8 mouse cellular contexts compared by ENCODE assay signal in genomic region chr10:42958686-42959085, GRCm38 (mm10).
DNase-seq lines count a peak whose midpoint lies in the region; ATAC-seq lines count a peak whose summit lies in the region.

No protein-coding gene starts in this region.

- no peaks in the 10 kb centered on the region for H3K9me3 ChIP-seq in heart, embryonic 14.5 days (ENCODE audit: control insufficient read depth, low read length)
- no peaks in the 10 kb centered on the region for H3K9me3 ChIP-seq in embryonic facial prominence, embryonic 12.5 days
- H3K9me3 ChIP-seq in hindbrain, embryonic 14.5 days (ENCODE audit: control insufficient read depth, low read length), result no peaks in the 10 kb centered on the region
- no peaks in the 10 kb centered on the region for H3K9me3 ChIP-seq in midbrain, embryonic 14.5 days (ENCODE audit: control insufficient read depth, low read length)

- ATAC-seq in heart, embryonic 14.5 days (ENCODE audit: insufficient number of reproducible peaks, insufficient read depth, low FRiP score, low read depth), result no peak
- ATAC-seq in embryonic facial prominence, embryonic 12.5 days (ENCODE audit: insufficient number of reproducible peaks, insufficient read depth, low FRiP score, low TSS enrichment), result no peak
- peak; percentile 25; the same call in 1 of the 2 replicates for ATAC-seq in hindbrain, embryonic 14.5 days (ENCODE audit: low FRiP score)
- 0 out of 2 replicates have a peak, but pooled peaks have one; percentile 22 for ATAC-seq in midbrain, embryonic 14.5 days (ENCODE audit: low FRiP score, low TSS enrichment)

- WGBS in heart, embryonic 14.5 days, result 66% methylated on average over 4 of the region's 4 CpGs
- WGBS in embryonic facial prominence, embryonic 12.5 days, result 41% methylated on average over 4 of the region's 4 CpGs
- WGBS in hindbrain, embryonic 14.5 days, result 28% methylated on average over 4 of the region's 4 CpGs
- WGBS in midbrain, embryonic 14.5 days, result 56% methylated on average over 4 of the region's 4 CpGs

- H3K27me3 ChIP-seq in heart, embryonic 14.5 days (ENCODE audit: control insufficient read depth, insufficient read depth, low read length), result peaks cover 13% of the 10 kb centered on the region
- H3K27me3 ChIP-seq in embryonic facial prominence, embryonic 12.5 days, result 0 out of 2 replicates have a peak, but pooled peaks cover 15% of the 10 kb centered on the region
- H3K27me3 ChIP-seq in hindbrain, embryonic 14.5 days (ENCODE audit: control insufficient read depth, insufficient read depth, low read length), result no peaks in the 10 kb centered on the region
- H3K27me3 ChIP-seq in midbrain, embryonic 14.5 days (ENCODE audit: control insufficient read depth, insufficient read depth, low read length), result peaks cover 5% of the 10 kb centered on the region; the same call in 1 of the 2 replicates

- H3K4me1 ChIP-seq in heart, embryonic 14.5 days (ENCODE audit: control insufficient read depth in 2 of 2, insufficient read depth in 2 of 2, low read length in 2 of 2), result no peaks in the 10 kb centered on the region; a peak in 2 of 4 replicates
- H3K4me1 ChIP-seq in embryonic facial prominence, embryonic 12.5 days, result peaks cover 26% of the 10 kb centered on the region
- H3K4me1 ChIP-seq in hindbrain, embryonic 14.5 days (replicated peaks; ENCODE audit: control insufficient read depth, insufficient read depth, low read length), result peaks cover 12% of the 10 kb centered on the region; the same call in 1 of the 2 replicates
- peaks cover 5% of the 10 kb centered on the region; the same call in 1 of the 2 replicates for H3K4me1 ChIP-seq in midbrain, embryonic 14.5 days (ENCODE audit: control insufficient read depth, insufficient read depth, low read length)

- DNase-seq in heart, adult 18-20 months, result no peak
- DNase-seq in hindbrain, embryonic 14.5 days (ENCODE audit: low spot score), result no peak
- DNase-seq in midbrain, embryonic 14.5 days, result no peak
- DNase-seq in urinary bladder, postnatal 4 days (ENCODE audit: low spot score in 2 of 2), result no peak
- DNase-seq in adrenal gland, postnatal 14 days, result no peak
- DNase-seq in kidney, postnatal 25 days, result no peak

- no peak overlapping the region for H3K27ac ChIP-seq in heart, embryonic 14.5 days (replicated peaks in 1 of 2; ENCODE audit: control insufficient read depth in 1 of 2, insufficient read depth in 1 of 2, low read depth in 2 of 2, low read length in 2 of 2)
- no peak overlapping the region; the same call in 1 of the 2 replicates for H3K27ac ChIP-seq in embryonic facial prominence, embryonic 12.5 days
- no peak overlapping the region for H3K27ac ChIP-seq in hindbrain, embryonic 14.5 days
- H3K27ac ChIP-seq in midbrain, embryonic 14.5 days (replicated peaks; ENCODE audit: low read depth, low read length), result no peak overlapping the region

- peak overlapping the region; percentile 67 for H3K4me2 ChIP-seq in heart, embryonic 14.5 days (ENCODE audit: low read length)
- peak overlapping the region; percentile 53; the same call in 1 of the 2 replicates for H3K4me2 ChIP-seq in embryonic facial prominence, embryonic 12.5 days (replicated peaks)
- H3K4me2 ChIP-seq in hindbrain, embryonic 14.5 days (replicated peaks), result peak overlapping the region; percentile 55
- H3K4me2 ChIP-seq in midbrain, embryonic 14.5 days (ENCODE audit: low read length), result peak overlapping the region; percentile 55

- no peaks in the 10 kb centered on the region for H3K36me3 ChIP-seq in heart, embryonic 14.5 days (ENCODE audit: control insufficient read depth, insufficient read depth, low read length)
- no peaks in the 10 kb centered on the region for H3K36me3 ChIP-seq in embryonic facial prominence, embryonic 12.5 days
- H3K36me3 ChIP-seq in hindbrain, embryonic 14.5 days (replicated peaks; ENCODE audit: control insufficient read depth, insufficient read depth), result no peaks in the 10 kb centered on the region
- no peaks in the 10 kb centered on the region for H3K36me3 ChIP-seq in midbrain, embryonic 14.5 days (ENCODE audit: control insufficient read depth, insufficient read depth, low read length)

- H3K4me3 ChIP-seq in heart, embryonic 14.5 days (ENCODE audit: control insufficient read depth in 1 of 2, insufficient read depth in 1 of 2, low read depth in 1 of 2, low read length in 2 of 2), result no peak overlapping the region
- H3K4me3 ChIP-seq in embryonic facial prominence, embryonic 12.5 days, result peak overlapping the region; percentile 28; the same call in 1 of the 2 replicates
- no peak overlapping the region for H3K4me3 ChIP-seq in hindbrain, embryonic 14.5 days (replicated peaks; ENCODE audit: low read length)
- peak overlapping the region; percentile 26 for H3K4me3 ChIP-seq in midbrain, embryonic 14.5 days (replicated peaks; ENCODE audit: low read depth, low read length)

- peak overlapping the region; percentile 46; the same call in 1 of the 2 replicates for H3K9ac ChIP-seq in heart, embryonic 14.5 days (ENCODE audit: low read length)
- no peak overlapping the region for H3K9ac ChIP-seq in embryonic facial prominence, embryonic 12.5 days
- peak overlapping the region; percentile 54 for H3K9ac ChIP-seq in hindbrain, embryonic 14.5 days
- H3K9ac ChIP-seq in midbrain, embryonic 14.5 days (replicated peaks; ENCODE audit: low read length), result peak overlapping the region; percentile 45; the same call in 1 of the 2 replicates

Comparison
In these comparisons a context has a peak if more than half of its experiments do, and no peak if none do; other contexts are left out.
1. ATAC-seq: peak in hindbrain, embryonic 14.5 days (single experiment) and midbrain, embryonic 14.5 days (single experiment); none in heart, embryonic 14.5 days (single experiment) and embryonic facial prominence, embryonic 12.5 days (single experiment).
2. H3K4me3 ChIP-seq: peak in embryonic facial prominence, embryonic 12.5 days (single experiment) and midbrain, embryonic 14.5 days (single experiment); none in heart, embryonic 14.5 days (0 of 2) and hindbrain, embryonic 14.5 days (single experiment).
3. Peak in every context shown above with its lines, with median percentiles within 50 percentile points of each other: H3K4me2 ChIP-seq.